Mouse (Mus musculus): ENCODE data around the gene AL731706.1. TPM values are rescaled to one million over a fixed set of nuclear protein-coding genes. Genes with fewer than 3 reads are reported as not detected.

AL731706.1 gene
- 1 to 10 TPM; 5.2 to 9.8 TPM for total RNA-seq (2023)

GRCm38 (mm10) chr2:136891068-136891950 lies at the start of gene AL731706.1, which contains the start of the genes Slx4ip and Mkks:
AL731706.1 (minus strand) TSS chr2:136891389.
Slx4ip (plus strand) TSS chr2:136891218.
Mkks (minus strand) TSS chr2:136891389.

GRCm38 (mm10) chr2:136885579-136885978 lies 5.6 kb downstream of the AL731706.1 start, which contains the start of gene AL731706.2:
AL731706.2 (minus strand) TSS chr2:136885679.

Other genes with a start within 250 kb of the AL731706.1 start
- gene Snap25, start 177.9 kb downstream of the AL731706.1 start, total RNA-seq (2023) = not detected
- gene AL731706.2, start 5.7 kb downstream of the AL731706.1 start, total RNA-seq (2023) = 10 to 100 TPM in 1 of 2 experiments, not detected in 1; 25.0 TPM
- 10 to 100 TPM in 1 of 2 experiments, 1 to 10 TPM in 1; 9.3 to 11.2 TPM for gene Slx4ip, start 171 bp downstream of the AL731706.1 start, total RNA-seq (2023)
- gene Mkks, start within 50 bp of the AL731706.1 start, total RNA-seq (2023) = 10 to 100 TPM in 1 of 2 experiments, 1 to 10 TPM in 1; 9.4 to 10.5 TPM
- under 1 TPM; 0.27 to 0.90 TPM for gene Jag1, start 225.3 kb upstream of the AL731706.1 start, total RNA-seq (2023)

All from T-cell, adult 66 days (primary cell).